Mouse (Mus musculus) spleen, adult 2 months (tissue): Measurements from ENCODE around the gene Dmd.

Source experiments
- CTCF ChIP-seq: fragments of 200-500 bp; IDR thresholded peaks from 2 replicates; pipeline ENCODE4 v1.5.1; 2011; ENCODE audit warnings: mild to moderate bottlenecking, inconsistent platforms; ENCODE audit not compliant: insufficient read depth, insufficient read length, insufficient replicate concordance; ENCODE audit errors: extremely low read depth
- POLR2A ChIP-seq: fragments of 200-500 bp; IDR thresholded peaks from 2 replicates; pipeline ENCODE4 v1.6.1; 2011; ENCODE audit warnings: low read depth, low read length, inconsistent platforms

- TF ChIP-seq CTCF, result no peak
- no peak for TF ChIP-seq POLR2A
Observed at GRCm38 (mm10) chrX:85046631-85047030, 2098.0 kb downstream of the Dmd start.
